Mouse (Mus musculus) kidney, embryonic 16.5 days (tissue): ENCODE data around the gene Diaph2. TPM values are rescaled to one million over a fixed set of nuclear protein-coding genes. Genes with fewer than 3 reads are reported as not detected.
"Not testable (repeated sequence)": the region's sequence is repeated elsewhere in the genome, so short reads cannot be mapped to it uniquely, and the experiment has no call there.

Source experiments
- ATAC-seq: fragments of 200-750 bp; cut with Nextera tagmentation; 2 replicates; pipeline ENCODE4 v1.8.0; 2017; ENCODE audit warnings: moderate TSS enrichment; ENCODE audit not compliant: low FRiP score, low TSS enrichment
- H3K27ac ChIP-seq: fragments of 300-500 bp; sonication (generic); 2 replicates; pipeline ENCODE4 v1.5.1; 2014; ENCODE audit warnings: low read length
- H3K27me3 ChIP-seq: fragments of 300-500 bp; sonication (generic); 2 replicates; pipeline ENCODE4 v1.6.1; 2014; ENCODE audit warnings: low read length, control low read depth, mixed read lengths; ENCODE audit not compliant: insufficient read depth
- H3K36me3 ChIP-seq: fragments of 300-500 bp; sonication (generic); 2 replicates; pipeline ENCODE4 v1.6.1; 2014; ENCODE audit warnings: low read length, control low read depth, mixed read lengths; ENCODE audit not compliant: insufficient read depth
- H3K4me1 ChIP-seq: fragments of 300-500 bp; sonication (generic); 2 replicates; pipeline ENCODE4 v1.6.1; 2014; ENCODE audit warnings: low read length, control low read depth, mixed read lengths; ENCODE audit not compliant: insufficient read depth
- H3K4me2 ChIP-seq: fragments of 300-500 bp; sonication (generic); replicated peaks from 2 replicates; pipeline ENCODE4 v1.6.1; 2014; ENCODE audit warnings: low read depth, low read length
- H3K4me3 ChIP-seq: fragments of 300-500 bp; sonication (generic); 2 replicates; pipeline ENCODE4 v1.5.1; 2014; ENCODE audit warnings: mild to moderate bottlenecking, low read length
- H3K9ac ChIP-seq: fragments of 300-500 bp; sonication (generic); replicated peaks from 2 replicates; pipeline ENCODE4 v1.6.1; 2014; ENCODE audit warnings: low read length
- H3K9me3 ChIP-seq: fragments of 300-500 bp; sonication (generic); 2 replicates; pipeline ENCODE4 v1.6.1; 2016; ENCODE audit warnings: low read length, control low read depth
- WGBS: fragments of 180-500 bp; shearing (Covaris S2); extraction: QIAGEN DNeasy Blood & Tissue Kit; methylation state at CpG from one replicate; pipeline ENCODE4 v1.1.7; 2014; 5-methylcytosine and 5-hydroxymethylcytosine counted together
- polyA plus RNA-seq: library from polyadenylated mRNA; unstranded; fragments of >200 nt; fragmentation: Nextera tagmentation; extraction: Ambion mirVana; gene quantifications from 2 replicates; pipeline ENCODE4 v1.2.1, GENCODE M21; 2015

Gene Diaph2
- polyA plus RNA-seq, 1 experiment from 2014 or later = 4.4 TPM

GRCm38 (mm10) chrX:130393508-130394145, 644.1 kb downstream of the Diaph2 start:
- no peak for ATAC-seq
- no peak overlapping the region for H3K27ac ChIP-seq
- H3K4me2 ChIP-seq = no peak overlapping the region
- no peaks in the 10 kb centered on the region for H3K4me1 ChIP-seq
- no peak overlapping the region for H3K4me3 ChIP-seq
- WGBS = 75% methylated on average over 4 of the region's 4 CpGs
- no peaks in the 10 kb centered on the region for H3K36me3 ChIP-seq
- no peaks in the 10 kb centered on the region for H3K9me3 ChIP-seq
- H3K9ac ChIP-seq = no peak overlapping the region
- H3K27me3 ChIP-seq = no peaks in the 10 kb centered on the region; the same call in 1 of the 2 replicates

GRCm38 (mm10) chrX:130403214-130403613, 653.7 kb downstream of the Diaph2 start:
- Histone ChIP-seq H3K9ac (no peak overlapping the region), H3K27me3 (no peaks in the 10 kb centered on the region), H3K9me3 (no peaks in the 10 kb centered on the region), H3K4me3 (no peak overlapping the region), H3K4me1 (no peaks in the 10 kb centered on the region), H3K27ac (no peak overlapping the region), H3K36me3 (no peaks in the 10 kb centered on the region), H3K4me2 (no peak overlapping the region)
- 44% methylated on average over 3 of the region's 3 CpGs for WGBS
- no peak for ATAC-seq

GRCm38 (mm10) chrX:130407471-130407870, 657.9 kb downstream of the Diaph2 start:
- not testable (repeated sequence) for H3K4me3 ChIP-seq

GRCm38 (mm10) chrX:130408985-130409384, 659.4 kb downstream of the Diaph2 start:
- WGBS = 94% methylated on average over 1 of the region's 1 CpGs
- Histone ChIP-seq H3K27me3 (no peaks in the 10 kb centered on the region), H3K9me3 (no peaks in the 10 kb centered on the region), H3K4me3 (no peak overlapping the region), H3K4me1 (no peaks in the 10 kb centered on the region), H3K9ac (no peak overlapping the region), H3K4me2 (no peak overlapping the region), H3K36me3 (no peaks in the 10 kb centered on the region), H3K27ac (no peak overlapping the region)
- no peak for ATAC-seq

More at GRCm38 (mm10) chrX:130407471-130407870, 657.9 kb downstream of the Diaph2 start:
- H3K27ac ChIP-seq, H3K36me3 ChIP-seq, H3K9ac ChIP-seq, H3K4me1 ChIP-seq, H3K27me3 ChIP-seq, ATAC-seq, H3K4me2 ChIP-seq, H3K9me3 ChIP-seq: not testable (repeated sequence)
- WGBS = 85% methylated on average over 3 of the region's 3 CpGs

- Histone ChIP-seq H3K27me3 (no peaks in the 10 kb centered on the region), H3K36me3 (no peaks in the 10 kb centered on the region), H3K4me1 (no peaks in the 10 kb centered on the region), H3K4me2 (no peak overlapping the region), H3K9me3 (no peaks in the 10 kb centered on the region), H3K27ac (no peak overlapping the region), H3K4me3 (no peak overlapping the region), H3K9ac (no peak overlapping the region)
- WGBS = 74% methylated on average over 2 of the region's 2 CpGs
- no peak for ATAC-seq
Observed at GRCm38 (mm10) chrX:130423134-130423533, 673.6 kb downstream of the Diaph2 start.

- H3K27ac ChIP-seq = no peak overlapping the region
- H3K9ac ChIP-seq = no peak overlapping the region
- H3K4me2 ChIP-seq = no peak overlapping the region
- WGBS = 63% methylated on average over 4 of the region's 4 CpGs
- no peak for ATAC-seq
- no peak overlapping the region for H3K4me3 ChIP-seq
- H3K4me1 ChIP-seq = no peaks in the 10 kb centered on the region
- H3K9me3 ChIP-seq = no peaks in the 10 kb centered on the region
- H3K27me3 ChIP-seq = no peaks in the 10 kb centered on the region
- H3K36me3 ChIP-seq = no peaks in the 10 kb centered on the region
Observed at GRCm38 (mm10) chrX:130451822-130452487, 702.4 kb downstream of the Diaph2 start.

GRCm38 (mm10) chrX:130452488-130452823, 702.9 kb downstream of the Diaph2 start:
- no peaks in the 10 kb centered on the region for H3K36me3 ChIP-seq
- 88% methylated on average over 4 of the region's 4 CpGs for WGBS

GRCm38 (mm10) chrX:130473133-130473532, 723.6 kb downstream of the Diaph2 start:
- 49% methylated on average over 2 of the region's 2 CpGs for WGBS
- ATAC-seq = no peak

More at GRCm38 (mm10) chrX:130452488-130452823, 702.9 kb downstream of the Diaph2 start:
- Histone ChIP-seq H3K27ac (no peak overlapping the region), H3K27me3 (no peaks in the 10 kb centered on the region), H3K9me3 (no peaks in the 10 kb centered on the region), H3K9ac (no peak overlapping the region), H3K4me2 (no peak overlapping the region), H3K4me3 (no peak overlapping the region), H3K4me1 (no peaks in the 10 kb centered on the region)
- ATAC-seq = no peak

GRCm38 (mm10) chrX:130480877-130481276, 731.3 kb downstream of the Diaph2 start:
- Histone ChIP-seq H3K27ac (no peak overlapping the region), H3K27me3 (no peaks in the 10 kb centered on the region; the same call in 1 of the 2 replicates), H3K4me1 (no peaks in the 10 kb centered on the region), H3K36me3 (no peaks in the 10 kb centered on the region), H3K4me3 (no peak overlapping the region), H3K4me2 (no peak overlapping the region), H3K9me3 (no peaks in the 10 kb centered on the region), H3K9ac (no peak overlapping the region)
- WGBS = 91% methylated on average over 1 of the region's 1 CpGs
- no peak for ATAC-seq

More at GRCm38 (mm10) chrX:130473133-130473532, 723.6 kb downstream of the Diaph2 start:
- Histone ChIP-seq H3K4me1 (no peaks in the 10 kb centered on the region), H3K4me2 (no peak overlapping the region), H3K36me3 (no peaks in the 10 kb centered on the region), H3K4me3 (no peak overlapping the region), H3K9ac (no peak overlapping the region), H3K9me3 (no peaks in the 10 kb centered on the region), H3K27me3 (no peaks in the 10 kb centered on the region; the same call in 1 of the 2 replicates), H3K27ac (no peak overlapping the region)
